Mouse (Mus musculus) heart, embryonic 15.5 days (tissue): ENCODE measurements around the gene Mat2a. TPM values are rescaled to one million over a fixed set of nuclear protein-coding genes. Genes with fewer than 3 reads are reported as not detected.
"Not testable (repeated sequence)": the region's sequence is repeated elsewhere in the genome, so short reads cannot be mapped to it uniquely, and the experiment has no call there.

ENCODE experiments used
- ATAC-seq: fragments of 200-750 bp; cut with Nextera tagmentation; replicated peaks from 2 replicates; pipeline ENCODE4 v1.8.0; 2017; ENCODE audit warnings: low read depth, moderate TSS enrichment; ENCODE audit not compliant: insufficient number of reproducible peaks, insufficient read depth, low FRiP score
- H3K27ac ChIP-seq: fragments of 300-500 bp; sonication (generic); 2 replicates; pipeline ENCODE4 v1.5.1; 2015; ENCODE audit warnings: mild to moderate bottlenecking, inconsistent platforms
- H3K27me3 ChIP-seq: fragments of 300-500 bp; sonication (generic); 2 replicates; pipeline ENCODE4 v1.6.1; 2015; ENCODE audit warnings: inconsistent platforms
- H3K36me3 ChIP-seq: fragments of 300-500 bp; sonication (generic); 2 replicates; pipeline ENCODE4 v1.6.1; 2015; ENCODE audit warnings: mild to moderate bottlenecking, inconsistent platforms
- H3K4me1 ChIP-seq: fragments of 300-500 bp; sonication (generic); replicated peaks from 2 replicates; pipeline ENCODE4 v1.6.1; 2015; ENCODE audit warnings: inconsistent platforms
- H3K4me2 ChIP-seq: fragments of 300-500 bp; sonication (generic); 2 replicates; pipeline ENCODE4 v1.6.1; 2015; ENCODE audit warnings: inconsistent platforms, mild to moderate bottlenecking, moderate library complexity
- H3K4me3 ChIP-seq: fragments of 300-500 bp; sonication (generic); 2 replicates; pipeline ENCODE4 v1.5.1; 2015; ENCODE audit warnings: mild to moderate bottlenecking, inconsistent platforms
- H3K9ac ChIP-seq: fragments of 300-500 bp; sonication (generic); 2 replicates; pipeline ENCODE4 v1.6.1; 2015; ENCODE audit warnings: mild to moderate bottlenecking, inconsistent platforms
- H3K9me3 ChIP-seq: fragments of 300-500 bp; sonication (generic); replicated peaks from 2 replicates; pipeline ENCODE4 v1.6.1; 2016; ENCODE audit warnings: inconsistent platforms
- WGBS: fragments of 180-500 bp; shearing (Covaris S2); methylation state at CpG from one replicate; pipeline ENCODE4 v1.1.7; 2015; ENCODE audit warnings: mixed read lengths; 5-methylcytosine and 5-hydroxymethylcytosine counted together
- polyA plus RNA-seq: library from polyadenylated mRNA; unstranded; fragments of >200 nt; fragmentation: Nextera tagmentation; extraction: Ambion mirVana; gene quantifications from 2 replicates; pipeline ENCODE4 v1.2.1, GENCODE M21; 2015

The Mat2a gene
- polyA plus RNA-seq, 1 experiment from 2014 or later, result 247 TPM

GRCm38 (mm10) chr6:72454072-72454746 lies 14.9 kb upstream of the Mat2a start:
- no peaks in the 10 kb centered on the region for H3K27me3 ChIP-seq
- peak overlapping the region; percentile 51 for H3K27ac ChIP-seq
- 0 out of 2 replicates have a peak, but pooled peaks have one; percentile 22 for ATAC-seq
- H3K4me1 ChIP-seq, result peaks cover 11% of the 10 kb centered on the region
- H3K4me2 ChIP-seq, result no peak overlapping the region
- 41% methylated on average over 7 of the region's 7 CpGs for WGBS
- H3K4me3 ChIP-seq, result no peak overlapping the region
- no peaks in the 10 kb centered on the region for H3K9me3 ChIP-seq
- no peak overlapping the region for H3K9ac ChIP-seq
- H3K36me3 ChIP-seq, result no peaks in the 10 kb centered on the region

DNA sequence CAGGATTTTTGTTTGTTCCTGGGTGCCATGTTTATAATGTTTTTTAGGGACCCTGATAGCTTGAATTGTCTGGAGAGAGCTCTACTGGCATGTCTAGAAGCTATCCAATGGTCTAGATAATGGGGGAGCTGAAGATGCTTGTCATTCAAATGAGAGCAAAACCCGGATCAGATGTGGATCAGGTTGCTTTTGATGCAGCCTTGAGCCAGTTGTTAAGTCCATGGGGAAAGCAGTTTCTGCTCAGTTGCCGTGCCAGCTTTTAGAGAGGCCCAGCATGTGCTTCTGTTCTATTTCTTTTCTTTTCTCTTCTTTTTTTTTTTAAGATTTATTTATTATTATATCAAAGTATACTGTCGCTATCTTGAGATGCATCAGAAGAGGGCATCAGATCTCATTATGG lies 14.2 kb upstream of the Mat2a start:
- no peaks in the 10 kb centered on the region for H3K27me3 ChIP-seq
- no peak for ATAC-seq
- no peak overlapping the region for H3K4me2 ChIP-seq
- no peaks in the 10 kb centered on the region for H3K36me3 ChIP-seq
- H3K27ac ChIP-seq, result no peak overlapping the region
- no peaks in the 10 kb centered on the region for H3K9me3 ChIP-seq
- peaks cover 11% of the 10 kb centered on the region for H3K4me1 ChIP-seq
- no peak overlapping the region for H3K9ac ChIP-seq
- no peak overlapping the region for H3K4me3 ChIP-seq
- 74% methylated on average over 3 of the region's 3 CpGs for WGBS

GRCm38 (mm10) chr6:72452329-72452728 lies 13.0 kb upstream of the Mat2a start:
- no peak overlapping the region for H3K4me3 ChIP-seq
- H3K36me3 ChIP-seq, result no peaks in the 10 kb centered on the region
- no peak overlapping the region for H3K9ac ChIP-seq
- ATAC-seq, result no peak
- 75% methylated on average over 2 of the region's 2 CpGs for WGBS
- H3K9me3 ChIP-seq, result no peaks in the 10 kb centered on the region
- no peak overlapping the region for H3K27ac ChIP-seq
- H3K27me3 ChIP-seq, result no peaks in the 10 kb centered on the region
- no peak overlapping the region for H3K4me2 ChIP-seq
- peaks cover 11% of the 10 kb centered on the region for H3K4me1 ChIP-seq

GRCm38 (mm10) chr6:72451778-72452177 lies 12.4 kb upstream of the Mat2a start:
- not testable (repeated sequence) for H3K4me2 ChIP-seq, H3K36me3 ChIP-seq, H3K9me3 ChIP-seq, H3K4me3 ChIP-seq, ATAC-seq, H3K9ac ChIP-seq, H3K27me3 ChIP-seq, H3K27ac ChIP-seq
- WGBS, result 72% methylated on average over 2 of the region's 2 CpGs
- peaks cover 11% of the 10 kb centered on the region for H3K4me1 ChIP-seq

- Histone ChIP-seq H3K9ac (no peak overlapping the region), H3K36me3 (no peaks in the 10 kb centered on the region), H3K4me1 (no peaks in the 10 kb centered on the region), H3K27me3 (no peaks in the 10 kb centered on the region), H3K4me3 (no peak overlapping the region), H3K9me3 (no peaks in the 10 kb centered on the region), H3K27ac (no peak overlapping the region), H3K4me2 (no peak overlapping the region)
- WGBS, result 67% methylated on average over 2 of the region's 2 CpGs
- no peak for ATAC-seq
These were observed 8.1 kb upstream of the Mat2a start for GRCm38 (mm10) chr6:72447487-72447886.

DNA sequence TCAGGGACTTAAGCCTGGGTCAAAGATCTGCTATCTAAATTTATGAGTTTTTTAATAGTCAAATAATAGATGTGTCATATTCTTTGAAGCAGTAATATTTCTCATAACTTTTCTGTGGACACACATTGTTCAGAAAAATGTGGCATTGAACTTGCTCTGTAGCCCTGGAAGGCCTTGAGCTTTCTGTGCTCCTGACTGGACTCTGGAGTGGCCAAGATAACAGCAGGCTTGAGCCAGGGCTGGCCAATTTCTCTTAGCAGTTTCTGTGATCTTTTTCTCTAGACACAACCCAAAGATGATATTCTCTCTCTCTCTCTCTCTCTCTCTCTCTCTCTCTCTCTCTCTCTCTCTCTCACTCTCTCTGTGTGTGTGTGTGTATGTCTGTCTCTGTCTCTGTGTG lies 5.7 kb upstream of the Mat2a start:
- Histone ChIP-seq H3K9me3 (no peaks in the 10 kb centered on the region), H3K4me1 (peaks cover 9% of the 10 kb centered on the region), H3K4me2 (no peak overlapping the region), H3K9ac (no peak overlapping the region), H3K27me3 (no peaks in the 10 kb centered on the region), H3K36me3 (no peaks in the 10 kb centered on the region), H3K27ac (no peak overlapping the region), H3K4me3 (no peak overlapping the region)
- no peak for ATAC-seq

DNA sequence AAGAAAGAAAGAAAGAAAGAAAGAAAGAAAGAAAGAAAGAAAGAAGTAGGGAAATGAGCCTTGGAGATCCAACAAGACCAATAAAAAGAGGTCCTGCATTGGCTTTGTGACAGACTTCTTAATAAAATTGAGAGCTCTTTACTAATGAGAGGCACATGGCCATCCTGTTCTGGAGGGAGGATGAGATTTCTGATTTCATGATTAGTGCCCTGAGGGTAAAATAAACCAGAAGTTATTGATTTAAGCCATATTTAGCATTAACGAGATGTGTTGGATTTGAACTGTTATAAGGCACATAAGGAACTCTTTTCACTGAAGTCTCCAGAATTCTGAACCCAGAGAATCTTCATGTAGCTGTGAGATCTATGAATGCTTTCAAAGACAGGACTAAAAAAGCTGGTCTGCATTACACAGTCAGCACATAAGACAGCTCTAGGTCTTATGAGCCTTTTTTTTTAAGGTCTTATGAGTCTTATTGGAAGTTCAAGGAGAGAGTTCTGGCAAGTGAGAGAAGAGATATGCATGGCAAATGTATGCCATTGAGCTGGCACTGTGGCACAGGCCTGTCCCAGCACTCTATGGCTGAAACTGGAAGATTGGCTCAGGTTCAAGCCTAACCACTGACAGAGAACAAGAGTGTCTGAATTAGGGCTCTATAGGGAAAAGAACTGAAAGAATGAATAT lies 3.7 kb upstream of the Mat2a start:
- no peak overlapping the region for H3K4me2 ChIP-seq
- WGBS, result 72% methylated on average over 1 of the region's 1 CpGs
- H3K4me1 ChIP-seq, result peaks cover 10% of the 10 kb centered on the region
- H3K9ac ChIP-seq, result no peak overlapping the region
- H3K36me3 ChIP-seq, result 0 out of 2 replicates have a peak, but pooled peaks cover 1% of the 10 kb centered on the region
- no peak overlapping the region for H3K4me3 ChIP-seq
- no peak overlapping the region for H3K27ac ChIP-seq
- no peaks in the 10 kb centered on the region for H3K27me3 ChIP-seq
- no peak for ATAC-seq
- H3K9me3 ChIP-seq, result no peaks in the 10 kb centered on the region

DNA sequence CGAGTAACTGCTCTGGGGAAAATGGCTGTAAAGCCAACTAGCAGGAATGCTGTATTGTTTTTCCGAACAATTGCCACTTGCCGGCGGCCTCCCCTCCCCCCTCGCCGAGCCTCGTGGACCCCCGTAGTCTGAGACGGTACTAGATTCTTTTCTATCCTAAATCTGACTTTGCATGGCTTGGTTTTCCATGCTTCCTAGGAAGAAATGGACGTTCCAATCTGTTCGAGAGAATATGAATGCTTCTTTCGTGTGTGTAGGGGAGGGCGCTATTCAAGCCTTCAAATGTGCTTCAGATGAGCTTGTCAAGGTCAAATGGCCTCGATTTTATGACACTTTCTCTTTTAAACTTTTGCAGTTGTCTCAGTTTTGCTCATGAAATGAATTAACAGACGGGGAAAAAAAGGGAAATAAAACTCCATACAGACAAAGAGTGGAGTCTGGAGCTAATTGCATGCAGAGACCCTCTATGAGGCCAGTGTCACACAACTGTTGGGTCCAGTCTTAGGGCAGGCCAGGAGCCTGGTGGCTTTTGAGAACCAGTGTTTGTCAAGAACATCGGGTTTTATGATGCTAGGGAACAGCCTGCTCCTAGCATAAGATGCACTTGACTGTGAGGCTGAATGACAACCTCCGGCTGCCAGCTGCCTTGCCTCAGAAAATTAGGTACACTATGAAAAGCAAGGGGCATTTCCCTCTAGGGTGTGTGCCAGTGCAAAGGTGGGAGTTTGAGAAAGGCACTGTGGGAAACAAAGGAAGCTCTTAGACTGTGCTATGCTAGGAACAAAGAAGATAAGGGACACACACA lies 1.0 kb upstream of the Mat2a start:
- ATAC-seq, result no peak
- Histone ChIP-seq H3K9me3 (no peaks in the 10 kb centered on the region), H3K36me3 (peaks cover 24% of the 10 kb centered on the region), H3K4me3 (peak overlapping the region; percentile 83), H3K4me1 (peaks cover 26% of the 10 kb centered on the region), H3K27me3 (no peaks in the 10 kb centered on the region), H3K27ac (peak overlapping the region; percentile 99), H3K9ac (peak overlapping the region; percentile 74), H3K4me2 (peak overlapping the region; percentile 79)
- WGBS, result 12% methylated on average over 17 of the region's 17 CpGs

GRCm38 (mm10) chr6:72438862-72439354 lies 450 bp downstream of the Mat2a start:
- under 1% methylated on average over 56 of the region's 57 CpGs for WGBS
- Histone ChIP-seq H3K4me2 (peak overlapping the region; percentile 83), H3K9ac (peak overlapping the region; percentile 98), H3K4me1 (peaks cover 30% of the 10 kb centered on the region), H3K4me3 (peak overlapping the region; percentile 83), H3K27ac (peak overlapping the region; percentile 99), H3K9me3 (no peaks in the 10 kb centered on the region), H3K36me3 (peaks cover 38% of the 10 kb centered on the region), H3K27me3 (no peaks in the 10 kb centered on the region)
- ATAC-seq, result peak; percentile 66

GRCm38 (mm10) chr6:72438226-72438625 lies 1.1 kb downstream of the Mat2a start:
- Histone ChIP-seq H3K4me2 (peak overlapping the region; percentile 83), H3K9ac (peak overlapping the region; percentile 98), H3K27ac (peak overlapping the region; percentile 99), H3K36me3 (peaks cover 45% of the 10 kb centered on the region), H3K27me3 (no peaks in the 10 kb centered on the region), H3K9me3 (no peaks in the 10 kb centered on the region), H3K4me3 (peak overlapping the region; percentile 83), H3K4me1 (peaks cover 30% of the 10 kb centered on the region)
- no peak for ATAC-seq
- 1% methylated on average over 5 of the region's 5 CpGs for WGBS

- Histone ChIP-seq H3K9ac (no peak overlapping the region), H3K4me1 (peaks cover 13% of the 10 kb centered on the region), H3K27ac (no peak overlapping the region), H3K27me3 (no peaks in the 10 kb centered on the region), H3K4me2 (no peak overlapping the region), H3K4me3 (no peak overlapping the region), H3K36me3 (peaks cover 88% of the 10 kb centered on the region), H3K9me3 (no peaks in the 10 kb centered on the region)
- ATAC-seq, result no peak
- WGBS, result 83% methylated on average over 2 of the region's 2 CpGs
These were observed 7.2 kb downstream of the Mat2a start for GRCm38 (mm10) chr6:72432153-72432552.
